Mouse (Mus musculus): ENCODE results near the gene Lrr1.

DNA sequence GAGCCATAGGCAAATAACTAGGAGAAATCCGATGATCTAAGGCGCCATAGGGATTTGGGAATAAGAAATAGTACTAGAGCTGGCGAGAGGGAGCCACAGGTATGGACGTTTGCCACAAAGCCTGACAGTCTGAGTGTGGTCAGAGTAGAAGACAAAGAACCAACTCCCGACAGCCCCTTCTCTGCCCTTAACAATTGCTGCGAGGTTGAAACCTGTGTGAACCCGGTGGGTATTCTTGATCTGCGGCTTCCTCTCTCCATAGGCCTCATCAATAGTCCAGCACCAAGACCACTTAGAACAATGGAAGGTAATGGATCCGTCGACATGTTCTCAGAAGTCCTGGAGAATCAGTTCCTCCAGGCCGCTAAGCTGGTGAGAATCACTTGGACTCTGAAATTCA, 45.8 kb upstream of the Lrr1 start:
- TF ChIP-seq ZC3H11A (IDR thresholded peaks at IDR 0.05; ENCODE audit: borderline replicate concordance, low read depth, low read length) (no peak), MAFK (IDR thresholded peaks at IDR 0.05; ENCODE audit: insufficient read depth, low read depth, low read length) (no peak), HCFC1 (IDR thresholded peaks at IDR 0.05; ENCODE audit: borderline replicate concordance, insufficient read depth, low read length) (no peak), ZNF384 (IDR thresholded peaks at IDR 0.05; ENCODE audit: low read depth, low read length) (no peak), CHD2 (IDR thresholded peaks at IDR 0.05; ENCODE audit: low read depth, low read length) (no peak)
